Mouse (Mus musculus) CD4-positive, CD25-positive, alpha-beta regulatory T cell, adult 4 months (primary cell): ENCODE measurements around the gene A4gnt. TPM values are rescaled to one million over a fixed set of nuclear protein-coding genes. Genes with fewer than 3 reads are reported as not detected.
A peak's percentile ranks its signal among the peaks of the same experiment; 100 is the strongest.
"Not testable (repeated sequence)": the region's sequence is repeated elsewhere in the genome, so short reads cannot be mapped to it uniquely, and the experiment has no call there.

ENCODE experiments used
- ATAC-seq: one replicate; pipeline ENCODE4 v1.8.0; 2017
- polyA plus RNA-seq, 2 experiments: library from polyadenylated mRNA; unstranded; fragments of 100-300 nt; shearing (Covaris generic); gene quantifications; one replicate each; pipeline ENCODE4 v1.2.1; 2017

Gene A4gnt
- polyA plus RNA-seq: not detected

DNA sequence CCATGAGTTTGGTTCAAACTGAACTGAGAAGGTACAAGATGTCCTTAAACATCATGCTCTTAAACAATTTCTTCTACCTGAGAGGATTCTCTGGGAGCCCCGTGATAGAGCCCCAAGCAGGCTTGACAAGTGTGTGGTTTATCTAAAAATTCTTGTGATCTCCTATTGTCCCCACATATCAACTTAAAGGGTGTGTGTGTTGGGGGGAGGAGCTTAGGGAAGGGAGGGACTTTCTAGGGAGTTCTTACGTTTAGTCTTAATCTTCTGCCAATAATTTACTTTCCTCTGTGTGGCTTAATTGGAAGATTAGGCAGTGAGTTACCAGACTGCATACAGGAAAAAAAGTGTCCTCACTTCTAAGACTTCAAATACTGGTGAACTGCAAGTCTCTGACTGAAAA lies at the start of gene A4gnt:
Gene A4gnt (plus strand): TSS at position 301 of the 400 bp plus-strand sequence.
- ATAC-seq: no peak

DNA sequence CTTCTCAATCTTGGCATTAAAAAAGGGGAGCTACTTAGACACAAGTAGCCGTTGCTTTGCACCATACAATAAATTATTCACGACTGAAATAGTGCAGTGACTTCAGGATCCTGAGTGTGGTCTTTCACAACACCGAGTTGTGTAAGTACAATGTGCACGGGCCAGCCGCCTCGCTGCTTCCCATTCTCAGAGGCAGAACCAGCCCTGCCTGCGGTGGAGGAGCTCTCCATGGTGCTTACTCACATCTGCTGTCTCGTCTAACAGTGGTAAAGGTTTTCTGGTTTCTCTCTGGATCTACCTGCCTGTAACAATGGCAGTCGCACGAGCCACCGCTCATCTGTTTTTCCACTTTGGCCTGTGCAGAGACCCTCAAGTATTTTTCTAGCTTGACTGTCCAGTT lies 48.6 kb upstream of the A4gnt start:
- ATAC-seq: no peak

DNA sequence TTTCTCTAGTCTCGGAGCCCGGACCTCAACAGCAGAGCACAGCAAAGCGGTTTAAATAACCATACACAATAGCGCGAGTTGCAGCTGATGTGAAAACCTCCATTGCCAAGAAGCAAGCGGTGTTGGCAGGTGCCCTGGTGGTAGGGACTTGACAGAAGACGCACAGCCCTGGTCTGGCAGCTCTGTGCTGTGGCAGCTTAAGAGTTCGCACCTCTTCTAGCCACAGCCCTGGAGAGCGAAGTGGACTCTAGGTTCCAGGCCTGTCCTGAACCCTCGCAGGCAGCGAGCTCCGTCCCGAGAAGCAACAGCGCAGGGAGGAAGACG lies 44.3 kb upstream of the A4gnt start:
- ATAC-seq: peak; percentile 7

DNA sequence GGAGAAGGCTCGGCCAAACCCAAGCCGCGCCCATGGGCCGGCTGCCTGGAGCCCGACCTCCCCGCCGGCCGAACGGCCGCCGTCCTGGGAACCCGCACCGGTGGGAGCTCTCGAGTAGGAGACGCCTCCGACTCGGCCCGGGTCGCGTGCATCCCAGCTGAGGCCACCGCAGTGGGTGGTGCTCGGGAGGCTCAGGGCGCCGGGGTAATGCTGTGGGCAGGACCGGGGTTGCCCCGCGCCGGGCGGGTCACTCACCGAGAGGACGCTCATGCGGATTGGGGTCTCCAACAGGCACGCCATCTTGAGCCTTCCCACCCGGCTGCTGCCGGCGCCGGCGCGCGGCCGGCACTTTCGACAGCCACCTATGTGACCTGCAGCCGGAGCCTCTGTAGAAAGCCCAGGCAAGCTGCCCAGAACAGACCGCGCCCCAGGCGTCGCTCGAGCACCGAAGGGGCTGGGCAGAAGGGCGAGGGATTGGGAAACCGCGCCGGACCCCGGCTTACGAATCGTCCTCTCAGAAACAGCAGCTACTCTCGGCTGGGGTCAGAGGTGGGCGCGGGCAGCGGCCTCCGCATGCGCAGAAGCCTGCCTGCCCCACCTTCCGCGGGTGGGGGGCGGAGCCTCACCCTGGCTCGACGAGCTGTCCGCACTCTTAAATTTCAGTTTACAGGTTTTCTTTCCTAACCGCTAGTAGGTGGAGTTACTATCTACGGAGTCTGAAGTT lies 43.8 kb upstream of the A4gnt start, which contains the start of gene Armc8:
Gene Armc8 (minus strand): TSS at position 553 of the 724 bp plus-strand sequence.
- peak; percentile 91 for ATAC-seq

DNA sequence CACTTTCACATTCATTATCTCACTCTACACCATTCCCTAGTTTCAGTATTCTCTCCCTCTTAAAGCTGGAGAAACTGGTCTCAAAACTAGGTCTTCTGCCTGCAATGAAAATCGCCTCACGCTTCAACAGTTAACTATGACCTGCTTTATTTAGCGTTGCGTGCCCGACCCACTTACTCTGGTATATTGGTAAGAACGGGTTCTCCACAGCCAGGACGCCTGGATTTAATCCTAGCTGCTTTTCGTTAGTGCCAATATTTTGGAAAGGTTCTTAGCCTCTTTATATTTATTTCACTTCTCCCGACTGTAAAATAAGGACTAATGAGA lies 43.3 kb upstream of the A4gnt start:
- ATAC-seq: no peak

DNA sequence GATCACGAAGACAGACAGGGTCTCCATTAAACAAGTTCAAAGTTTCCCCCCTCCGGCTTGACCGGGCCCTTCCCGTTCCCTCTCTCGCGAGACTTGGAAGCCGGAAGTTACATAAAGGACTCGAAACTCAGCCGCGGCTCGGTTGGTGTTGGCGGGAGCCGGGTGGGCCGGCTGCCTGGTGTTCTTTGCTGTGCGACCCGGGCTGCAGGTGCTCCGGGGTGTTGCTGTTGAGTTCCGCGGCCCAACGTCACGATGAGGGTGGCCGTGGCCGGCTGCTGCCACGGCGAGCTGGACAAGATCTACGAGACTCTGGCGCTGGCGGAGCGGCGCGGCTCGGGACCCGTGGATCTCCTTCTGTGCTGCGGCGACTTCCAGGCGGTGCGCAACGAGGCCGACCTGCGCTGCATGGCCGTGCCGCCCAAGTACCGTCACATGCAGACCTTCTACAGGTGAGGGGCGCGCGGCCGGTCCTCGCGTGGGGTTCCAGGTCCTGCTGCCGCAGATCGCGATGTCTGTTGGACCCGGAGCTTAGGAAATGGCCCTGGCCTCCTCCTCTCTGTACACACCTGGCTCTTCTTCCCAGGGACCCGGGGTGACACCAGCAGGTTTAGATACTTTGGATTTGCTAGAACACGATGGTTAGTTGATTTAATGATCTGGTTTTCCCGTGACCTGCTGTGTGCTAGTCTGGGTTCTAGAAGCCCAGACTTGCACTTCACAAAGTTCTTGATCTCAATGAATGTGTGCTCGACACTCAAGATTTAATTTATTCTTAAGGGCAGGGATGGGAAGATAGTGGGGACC lies 36.4 kb upstream of the A4gnt start, which contains the start of gene Dbr1:
Gene Dbr1 (plus strand): TSS at position 123 of the 804 bp plus-strand sequence.
- peak; percentile 97 for ATAC-seq

DNA sequence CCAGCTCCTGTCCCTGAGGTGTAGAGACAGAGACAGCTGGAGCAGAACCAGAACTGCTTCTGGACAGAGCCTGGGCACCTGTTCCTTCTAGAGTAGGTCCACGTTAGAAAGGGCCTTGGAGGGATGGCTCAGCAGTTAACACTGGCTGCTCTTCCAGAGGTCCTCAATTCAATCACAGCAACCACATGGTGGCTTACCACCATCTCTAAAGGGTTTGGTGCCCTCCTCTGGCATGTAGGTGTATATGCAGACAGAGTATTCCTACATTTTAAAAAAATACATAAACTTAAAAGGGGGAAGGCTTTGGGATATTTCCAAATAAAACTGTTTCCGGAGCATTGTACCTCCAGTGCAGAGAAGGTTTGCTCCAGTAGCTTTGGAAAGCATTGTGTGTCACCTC lies 31.6 kb upstream of the A4gnt start:
- peak; percentile 57 for ATAC-seq

DNA sequence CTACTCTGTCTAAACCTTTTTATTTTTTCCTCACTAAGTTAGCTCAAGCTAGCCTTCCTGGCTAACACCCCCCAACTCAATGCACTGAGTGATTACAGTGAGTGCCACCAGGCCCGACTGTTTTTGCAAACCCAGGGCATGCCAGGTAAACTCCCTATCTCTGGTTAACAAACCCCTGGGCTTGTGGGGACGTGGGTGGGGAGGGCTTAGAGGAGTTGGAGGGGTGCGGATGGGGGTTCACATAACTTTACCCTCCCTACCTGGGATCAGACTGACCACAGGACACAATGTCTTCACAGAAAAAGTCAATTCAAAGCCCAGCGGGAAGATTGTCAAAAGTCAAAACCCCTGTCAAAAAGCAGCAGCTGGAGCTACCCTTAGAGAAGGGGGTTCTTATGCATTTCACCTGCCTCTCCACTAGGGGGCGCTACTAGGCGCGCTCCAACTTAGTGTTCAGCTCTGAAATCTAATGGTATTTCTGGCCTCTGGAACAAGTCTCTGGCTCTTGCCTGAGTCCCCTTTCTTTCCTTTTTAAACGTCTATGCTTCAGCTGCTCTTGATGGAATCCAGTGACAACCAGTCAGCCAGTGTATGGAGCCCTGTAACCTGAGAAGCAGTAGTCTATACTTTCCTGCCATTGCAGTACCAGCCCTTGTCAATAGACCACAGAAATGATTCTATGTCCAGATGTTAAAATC lies 24.6 kb upstream of the A4gnt start:
- no peak for ATAC-seq

DNA sequence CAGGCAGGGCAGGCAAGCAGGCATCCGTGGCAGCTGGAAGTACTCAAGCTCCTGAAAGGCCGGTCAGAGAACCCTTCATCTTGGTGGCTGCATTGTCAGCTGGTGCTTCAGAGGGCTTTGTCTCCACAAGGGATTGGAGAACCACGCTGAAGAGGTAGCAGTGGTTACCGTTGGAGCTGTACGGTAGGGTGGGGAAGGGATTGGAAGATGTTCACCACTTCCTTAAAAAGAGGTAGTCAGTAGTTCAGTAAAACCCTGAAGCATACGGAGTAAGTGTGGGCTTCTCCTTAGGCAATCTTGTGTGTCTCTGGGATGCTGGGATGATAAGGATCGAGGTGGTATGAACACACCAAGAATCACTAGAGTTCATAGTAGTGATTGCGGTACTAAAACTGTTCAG lies 21.2 kb upstream of the A4gnt start:
- ATAC-seq: no peak

DNA sequence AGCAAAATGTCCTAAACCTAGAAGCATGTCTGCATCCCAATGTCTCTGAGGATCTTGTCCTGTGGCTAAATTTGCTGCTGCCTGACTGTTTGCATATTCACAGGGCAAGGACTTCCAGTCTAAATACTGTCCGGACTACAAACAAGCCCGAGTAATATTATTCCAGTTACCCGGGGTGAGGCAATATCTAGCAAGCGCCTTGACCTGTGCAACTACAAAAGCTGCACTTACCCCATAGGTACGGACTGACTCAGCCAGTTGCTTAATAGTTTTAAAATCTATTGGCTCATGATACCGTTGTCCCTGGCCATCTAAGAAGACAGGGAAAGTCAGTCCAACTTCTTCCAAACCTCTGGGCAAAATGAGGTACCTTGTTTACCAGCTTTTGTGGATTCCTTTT lies 13.2 kb upstream of the A4gnt start:
- ATAC-seq: not testable (repeated sequence)

DNA sequence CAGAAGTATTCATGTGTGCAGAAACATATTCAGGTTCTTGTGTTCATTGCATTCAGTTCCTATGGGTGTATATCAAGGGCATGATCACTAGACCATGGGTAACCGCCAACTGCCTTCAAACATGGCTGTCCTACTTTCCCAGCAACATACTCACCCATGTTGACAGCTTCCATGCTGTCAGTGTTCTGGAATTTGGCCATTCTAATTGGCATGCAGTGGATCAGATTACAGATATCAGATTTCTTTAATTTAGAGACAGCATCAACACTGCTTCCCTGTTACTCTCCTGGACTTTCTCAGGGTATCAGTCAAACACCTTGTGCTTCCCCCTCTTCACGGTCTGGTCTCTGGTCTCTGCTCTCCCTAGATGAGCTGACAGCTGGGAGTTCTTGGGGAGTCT lies 8.7 kb upstream of the A4gnt start:
- ATAC-seq: no peak

DNA sequence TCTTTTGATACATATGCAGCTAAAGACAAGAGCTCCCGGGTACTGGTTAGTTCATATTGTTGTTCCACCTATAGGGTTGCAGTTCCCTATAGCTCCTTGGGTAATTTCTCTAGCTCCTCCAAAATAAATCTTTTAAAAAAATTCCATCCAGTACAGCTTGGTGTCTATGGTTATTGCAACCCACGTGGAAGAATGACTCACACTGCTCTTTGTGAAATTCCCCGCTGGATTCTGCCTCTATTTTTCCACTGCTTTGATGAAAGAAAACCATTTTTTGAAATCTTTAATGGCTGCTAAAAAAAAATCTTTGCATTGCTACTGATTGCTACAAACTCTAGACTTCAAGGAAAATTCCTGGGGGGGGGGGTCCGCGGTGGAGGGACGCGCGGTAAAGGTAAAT lies 7.4 kb downstream of the A4gnt start:
- no peak for ATAC-seq

DNA sequence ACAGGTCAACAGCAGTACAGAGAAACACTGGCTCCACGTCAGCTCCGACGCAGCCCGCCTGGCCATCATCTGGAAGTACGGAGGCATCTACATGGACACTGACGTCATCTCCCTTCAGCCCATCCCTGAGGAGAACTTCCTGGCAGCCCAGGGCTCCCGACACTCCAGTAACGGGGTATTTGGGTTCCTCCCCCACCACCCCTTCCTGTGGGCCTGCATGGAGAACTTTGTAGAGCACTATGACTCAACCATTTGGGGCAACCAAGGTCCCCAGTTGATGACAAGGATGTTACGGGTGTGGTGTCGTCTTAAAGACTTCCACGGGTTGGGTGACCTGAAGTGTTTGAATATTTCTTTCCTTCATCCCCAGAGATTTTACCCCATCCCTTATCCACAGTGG lies 7.9 kb downstream of the A4gnt start:
- ATAC-seq: no peak

DNA sequence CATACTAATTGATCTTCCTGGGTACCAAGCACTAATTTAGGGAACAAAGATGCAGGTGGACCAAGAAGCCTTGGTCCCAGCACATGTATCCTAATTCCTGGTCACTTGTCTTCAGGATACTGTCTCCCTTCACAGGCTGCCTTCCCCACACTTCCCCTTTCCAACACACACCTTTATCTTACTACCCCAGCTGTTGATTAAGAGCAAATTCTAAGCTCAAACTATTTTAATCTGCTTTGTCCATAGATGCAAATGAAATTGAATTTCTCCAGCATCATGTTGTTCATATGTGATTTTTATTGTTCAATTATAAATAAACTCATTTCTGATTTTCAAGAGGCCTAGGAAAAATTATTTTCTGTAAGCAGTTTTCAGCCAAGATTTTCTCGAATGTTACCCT lies 9.7 kb downstream of the A4gnt start:
- ATAC-seq: no peak

DNA sequence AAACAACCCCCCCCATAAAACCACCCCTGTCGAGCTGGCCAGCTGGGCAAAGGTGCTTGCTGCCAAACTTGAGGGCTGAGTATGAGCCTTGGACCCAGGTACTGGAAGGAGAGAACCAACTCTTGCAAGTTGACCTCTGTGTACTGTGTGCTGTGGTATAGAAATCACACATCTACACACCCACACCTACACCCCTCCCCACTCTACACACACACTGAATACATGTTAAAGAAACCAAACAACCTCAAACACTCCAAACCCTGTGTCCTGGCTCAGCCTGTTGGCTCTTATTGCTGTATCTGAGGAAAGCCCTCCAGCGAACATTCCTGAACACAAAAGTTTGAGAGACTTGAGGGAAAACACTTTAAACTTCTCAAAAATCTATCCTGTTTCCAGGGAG lies 10.7 kb downstream of the A4gnt start:
- no peak for ATAC-seq

DNA sequence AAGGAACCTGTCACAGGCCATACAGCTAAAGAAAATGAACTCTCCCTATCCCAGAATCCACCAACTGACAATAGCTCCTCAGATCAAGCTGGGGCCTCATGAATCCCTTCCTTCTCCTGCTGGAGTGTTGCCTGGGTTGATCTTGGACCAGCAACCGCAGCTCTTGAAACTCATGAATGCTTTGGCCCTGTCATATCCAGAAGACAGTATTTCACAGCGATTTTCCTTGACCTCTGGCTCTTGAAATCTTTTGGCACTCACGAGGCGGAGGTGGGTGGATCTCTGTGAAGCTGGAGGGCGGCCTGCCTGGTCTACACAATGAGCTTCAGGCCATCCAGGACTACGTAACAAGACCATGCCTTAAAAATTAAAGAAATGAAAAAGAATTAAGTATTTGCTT lies 11.8 kb downstream of the A4gnt start:
- no peak for ATAC-seq

DNA sequence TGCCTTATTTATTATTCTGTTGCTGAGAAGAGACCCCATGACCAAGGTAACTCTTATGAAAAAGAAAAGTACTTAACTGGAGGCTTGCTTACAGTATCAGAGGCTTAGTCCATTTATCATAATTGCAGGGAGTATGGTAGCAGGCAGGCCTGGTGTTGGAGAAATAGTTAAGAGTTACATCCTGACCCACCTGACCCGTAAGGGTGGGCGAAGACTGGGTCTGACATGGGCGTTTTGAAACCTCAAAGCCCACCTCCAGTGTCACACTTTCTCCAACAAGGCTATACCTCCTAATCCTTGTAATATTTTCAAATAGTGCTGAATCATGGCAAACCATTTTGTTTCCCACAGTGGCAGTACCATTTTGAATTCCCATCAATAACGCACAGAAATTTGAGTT lies 16.3 kb downstream of the A4gnt start:
- no peak for ATAC-seq

DNA sequence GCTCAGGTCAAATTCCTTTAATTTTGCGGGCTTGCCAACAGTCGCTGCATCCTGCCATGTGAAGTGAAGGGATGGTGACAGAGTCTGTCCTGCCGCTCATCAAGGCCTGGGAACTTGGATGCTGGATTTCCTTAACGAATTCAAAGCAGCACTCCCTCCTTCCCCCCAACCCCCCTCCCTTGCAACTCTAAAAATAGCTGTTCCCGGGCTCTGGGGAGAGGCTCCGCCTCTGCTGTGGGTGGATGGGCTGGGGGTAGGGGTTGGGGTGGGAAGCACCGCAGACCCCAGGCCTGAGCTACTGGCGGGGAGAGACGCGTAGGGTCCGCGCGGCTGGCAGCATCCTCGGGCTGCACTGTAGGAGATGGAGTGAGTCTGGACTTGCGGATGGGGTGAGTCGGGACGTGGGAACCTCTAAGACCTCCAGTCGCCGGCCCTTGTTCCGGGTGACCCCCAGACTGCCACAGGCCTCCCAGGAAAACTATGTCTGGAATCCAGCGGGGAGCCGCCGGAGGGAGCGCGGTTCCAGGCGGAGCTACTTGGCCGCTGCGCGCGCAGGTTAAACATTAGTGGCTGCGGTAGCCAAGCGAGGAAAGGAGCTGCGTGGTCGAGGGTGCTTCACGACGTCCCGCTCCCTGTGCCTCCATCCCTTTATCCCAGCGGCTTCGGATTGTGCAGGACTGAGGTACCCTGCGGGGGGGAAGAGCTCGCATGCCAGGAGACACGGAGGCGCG lies 17.1 kb downstream of the A4gnt start, which contains the start of gene Dzip1l:
Gene Dzip1l (plus strand): TSS at position 216 of the 731 bp plus-strand sequence.
- ATAC-seq: no peak

DNA sequence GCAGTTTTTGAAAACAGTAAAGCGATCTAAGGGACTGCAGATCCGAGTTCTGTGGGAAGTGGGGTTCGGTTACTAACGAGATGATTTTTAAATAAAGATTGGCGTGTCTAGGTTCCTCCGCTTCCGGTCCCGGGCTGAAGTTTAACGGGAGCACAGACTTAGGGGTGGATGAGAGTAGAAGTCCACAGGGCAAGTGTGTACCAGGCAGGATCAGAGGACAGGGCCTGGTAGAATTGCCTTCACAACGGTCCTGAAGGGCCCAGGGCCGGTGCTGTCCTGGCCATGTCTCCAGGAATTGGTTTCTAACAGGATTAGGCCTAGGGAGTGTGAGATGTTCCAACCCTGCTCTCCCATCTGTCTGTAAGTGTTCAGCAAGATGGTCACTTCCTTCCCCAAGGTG lies 17.8 kb downstream of the A4gnt start:
- ATAC-seq: no peak

DNA sequence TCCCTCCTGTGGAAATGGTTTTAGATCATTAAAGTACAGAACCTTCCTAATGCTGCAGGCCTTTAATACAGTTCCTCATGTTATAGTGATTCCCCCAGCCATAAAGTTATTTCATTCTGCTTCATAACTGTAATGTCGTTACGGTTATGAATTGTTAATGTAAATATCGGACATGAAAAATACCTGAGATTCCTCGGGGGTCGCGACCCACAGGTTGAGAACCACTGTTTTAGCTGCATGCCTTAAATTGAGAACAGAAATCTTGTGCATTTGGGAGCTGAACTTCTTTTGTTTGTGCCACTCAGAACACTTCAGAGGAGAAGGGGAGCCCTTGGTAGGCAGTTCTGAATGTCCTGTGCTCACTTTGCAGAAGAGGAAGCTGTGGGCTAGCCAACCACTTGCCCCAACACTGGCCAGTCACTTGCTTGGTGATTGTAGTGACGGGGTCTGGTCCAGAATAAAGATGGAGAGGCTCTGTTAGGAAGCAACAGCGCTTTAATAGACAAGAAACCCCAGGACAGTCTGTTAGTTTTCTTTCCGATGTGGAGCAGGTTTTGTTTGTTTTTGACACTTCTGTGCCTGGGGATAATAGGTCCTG lies 18.3 kb downstream of the A4gnt start:
- ATAC-seq: no peak

DNA sequence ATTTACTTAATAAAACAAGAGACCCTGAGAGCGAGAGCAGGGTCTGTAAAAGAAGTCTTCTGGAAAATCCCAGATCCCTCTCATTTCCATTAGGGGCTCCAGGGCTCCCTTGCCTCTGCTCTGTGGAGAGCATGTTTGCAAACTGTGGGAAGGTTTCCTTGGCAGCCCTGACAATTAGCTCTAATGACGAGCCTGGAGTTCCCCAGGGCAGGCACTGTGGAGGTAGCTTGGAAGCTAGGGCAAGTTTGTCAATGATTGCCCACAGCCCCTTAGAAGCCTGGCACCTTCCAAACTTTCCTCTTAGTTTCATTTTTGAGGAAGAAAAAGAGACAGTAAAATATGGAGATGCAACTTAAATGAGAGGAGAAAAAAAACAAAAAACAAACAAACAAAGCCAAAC lies 19.5 kb downstream of the A4gnt start:
- no peak for ATAC-seq

DNA sequence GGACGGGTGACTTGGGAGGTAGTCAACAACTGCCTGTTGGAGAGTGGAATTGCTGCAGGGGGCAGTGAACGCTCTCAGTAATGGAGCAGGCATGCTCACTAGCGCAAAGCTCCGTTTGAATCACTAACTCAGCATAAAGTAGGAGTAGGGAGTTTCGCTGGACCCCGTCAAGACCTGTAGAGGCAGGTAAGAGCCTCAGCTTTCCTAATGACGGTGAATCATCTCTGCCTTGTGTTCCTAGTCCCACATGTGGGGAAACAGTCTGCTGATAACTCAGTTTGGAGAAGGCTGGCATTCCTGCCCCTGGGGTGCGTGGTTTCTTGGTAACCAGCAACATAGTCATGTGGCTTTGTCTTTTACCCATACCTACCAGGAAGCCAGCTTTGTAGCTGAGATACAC lies 20.0 kb downstream of the A4gnt start:
- no peak for ATAC-seq

DNA sequence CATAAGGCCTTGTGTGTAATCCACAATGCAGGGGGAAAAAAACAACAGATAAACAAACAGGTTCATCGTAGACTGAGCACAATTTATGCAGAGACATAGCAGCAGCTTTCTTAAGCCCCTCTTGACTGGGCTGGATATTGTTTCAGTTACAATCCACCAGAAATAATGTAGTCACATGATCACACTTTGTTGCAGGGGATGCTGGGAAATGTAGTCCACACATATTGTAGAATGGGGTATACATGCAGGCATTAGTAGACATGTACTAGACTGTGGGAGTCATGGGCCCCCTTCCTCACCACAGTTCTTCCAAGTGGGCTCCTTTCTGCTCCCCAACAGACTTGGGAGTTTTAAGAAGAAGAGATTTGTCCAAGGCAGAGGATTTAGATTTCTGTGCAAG lies 24.5 kb downstream of the A4gnt start:
- ATAC-seq: no peak
